Mouse (Mus musculus): ENCODE data around the gene Ivns1abp. TPM values are rescaled to one million over a fixed set of nuclear protein-coding genes. Genes with fewer than 3 reads are reported as not detected.
"Not testable (repeated sequence)": the region's sequence is repeated elsewhere in the genome, so short reads cannot be mapped to it uniquely, and the experiment has no call there.

Gene Ivns1abp
- total RNA-seq, 2 experiments from 2014 or later, result 88.5 to 88.7 TPM

- no peak for DNase-seq (ENCODE audit: low spot score in 2 of 2)
These were observed 2.8 kb upstream of the Ivns1abp start for GRCm38 (mm10) chr1:151341321-151342044.

GRCm38 (mm10) chr1:151342311-151342710 lies 2.0 kb upstream of the Ivns1abp start:
- DNase-seq (ENCODE audit: low spot score in 2 of 2), result no peak

- DNase-seq (ENCODE audit: low spot score in 2 of 2), result peak in 1 of 2 experiments; percentile 27
These were observed 1.3 kb upstream of the Ivns1abp start for GRCm38 (mm10) chr1:151342968-151343367.

- DNase-seq (ENCODE audit: low spot score in 2 of 2), result no peak
These were observed 550 bp upstream of the Ivns1abp start for GRCm38 (mm10) chr1:151343571-151344282.

- DNase-seq (ENCODE audit: low spot score in 2 of 2), result peak; percentile 94 to 97
These were observed 1.0 kb downstream of the Ivns1abp start for GRCm38 (mm10) chr1:151345109-151345862.

DNA sequence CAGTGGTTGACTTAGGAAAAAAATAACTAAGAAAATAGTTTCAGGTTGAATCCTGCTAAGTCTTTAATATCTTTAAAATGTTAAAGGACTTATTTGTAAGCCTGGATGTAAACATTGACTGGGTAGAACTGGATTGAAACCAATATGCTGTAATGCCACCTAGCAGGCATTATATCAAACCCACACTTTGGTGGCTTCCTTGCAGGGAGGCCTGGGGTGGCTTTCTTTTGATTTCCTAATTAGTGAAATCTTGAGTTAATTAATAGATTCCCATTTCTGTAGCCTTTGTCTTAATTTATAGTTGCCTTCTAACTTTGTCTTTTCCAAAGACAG lies 1.6 kb downstream of the Ivns1abp start:
- no peak for DNase-seq (ENCODE audit: low spot score in 2 of 2)

DNA sequence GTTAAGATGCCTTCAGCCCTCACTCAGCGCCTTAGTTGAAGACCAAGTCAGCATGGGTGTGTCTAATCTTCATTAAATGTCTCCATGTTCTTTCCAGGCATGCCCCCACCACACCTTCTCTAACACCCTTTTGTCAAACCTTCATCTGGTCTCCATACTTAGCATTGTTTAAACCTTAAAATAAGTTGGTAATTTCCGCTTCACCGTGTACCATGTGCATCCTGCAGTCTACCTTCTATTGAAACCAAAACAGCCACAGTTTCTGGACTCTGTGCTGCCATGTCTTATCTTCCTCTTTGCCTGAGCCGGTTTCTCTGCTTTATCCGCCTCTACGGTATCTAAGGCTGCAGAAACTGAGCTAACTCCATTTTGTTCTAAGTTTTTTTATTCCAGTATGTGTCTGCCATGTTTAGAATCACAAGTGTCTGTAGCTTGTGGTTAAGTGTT lies 2.4 kb downstream of the Ivns1abp start:
- DNase-seq (ENCODE audit: low spot score in 2 of 2), result no peak

- DNase-seq (ENCODE audit: low spot score in 2 of 2), result not testable (repeated sequence)
These were observed 4.0 kb downstream of the Ivns1abp start for GRCm38 (mm10) chr1:151348293-151348692.

DNA sequence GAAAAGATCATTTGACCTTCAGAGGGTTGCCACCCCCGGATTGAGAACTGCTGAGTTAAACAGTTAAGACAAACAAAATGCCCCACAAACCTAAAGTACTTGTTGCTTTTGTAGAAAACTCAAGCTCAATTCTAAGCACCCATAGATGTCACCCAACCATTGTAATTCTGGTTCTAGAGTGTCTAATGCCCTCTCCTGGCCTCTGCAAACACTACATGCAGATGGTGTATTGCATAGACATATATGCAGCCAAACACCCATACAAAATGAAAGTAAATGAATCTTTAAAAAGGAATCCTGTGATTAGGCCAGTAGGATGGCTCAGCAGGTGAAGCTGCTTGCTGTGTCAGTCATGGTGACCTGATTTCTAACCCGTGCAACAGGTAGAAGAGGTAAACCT lies 8.6 kb downstream of the Ivns1abp start:
- DNase-seq (ENCODE audit: low spot score in 2 of 2), result no peak

GRCm38 (mm10) chr1:151355994-151356393 lies 11.7 kb downstream of the Ivns1abp start:
- DNase-seq (ENCODE audit: low spot score in 2 of 2), result no peak

GRCm38 (mm10) chr1:151359374-151359773 lies 15.1 kb downstream of the Ivns1abp start:
- DNase-seq (ENCODE audit: low spot score in 2 of 2), result no peak

DNA sequence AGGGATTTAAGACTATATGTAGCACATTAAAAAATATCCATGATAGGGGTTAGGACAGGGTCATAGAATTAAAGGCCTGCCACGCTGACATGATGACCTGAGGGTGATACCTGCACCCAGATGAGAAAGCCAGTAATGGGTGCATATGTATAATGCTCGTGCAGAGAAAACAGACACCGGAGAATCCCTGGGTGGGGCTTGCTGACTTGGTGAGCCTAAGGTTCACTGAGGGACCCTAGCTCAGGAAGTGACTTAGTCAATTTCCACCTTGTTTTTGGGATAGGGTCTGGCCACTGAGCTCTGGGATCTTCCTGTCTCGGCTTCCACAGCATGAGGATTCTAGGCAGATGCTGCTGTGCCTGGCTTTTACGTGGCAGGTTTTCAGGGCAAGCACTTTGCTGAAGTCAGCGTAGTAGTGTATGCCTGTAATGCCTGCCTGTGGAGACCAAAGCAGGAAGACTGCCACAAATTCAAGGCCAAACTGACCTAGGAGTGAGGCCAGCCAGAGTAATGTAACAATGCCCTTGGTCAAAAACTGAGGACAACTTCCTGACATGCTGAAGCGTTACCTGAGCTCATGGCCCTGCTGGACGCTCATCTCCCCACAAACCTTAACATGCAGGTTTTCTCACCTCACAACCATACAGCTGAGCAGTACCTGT lies 22.8 kb downstream of the Ivns1abp start:
- DNase-seq (ENCODE audit: low spot score in 2 of 2), result no peak

- DNase-seq (ENCODE audit: low spot score in 2 of 2), result no peak
These were observed 23.5 kb downstream of the Ivns1abp start for GRCm38 (mm10) chr1:151367721-151368324.

DNA sequence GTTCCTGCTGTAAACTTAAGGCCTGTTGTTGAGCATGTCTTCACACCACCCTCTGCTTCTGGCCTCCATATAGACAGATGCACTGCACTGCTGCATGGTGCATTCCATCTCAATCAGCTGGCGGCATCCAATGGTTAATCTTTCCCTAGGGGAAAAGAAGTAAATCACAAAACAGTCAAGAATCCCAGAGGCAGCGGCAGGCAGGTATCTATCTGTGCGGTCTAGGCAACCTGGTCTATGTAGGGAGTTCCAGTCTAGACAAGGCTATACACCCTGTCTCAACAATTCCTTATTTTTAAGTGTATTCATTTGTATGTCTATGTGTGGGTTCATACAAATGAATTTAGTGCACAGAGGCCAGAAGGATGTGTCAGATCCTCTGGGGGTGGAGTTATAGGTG lies 24.2 kb downstream of the Ivns1abp start:
- no peak for DNase-seq (ENCODE audit: low spot score in 2 of 2)

- no peak for DNase-seq (ENCODE audit: low spot score in 2 of 2)
These were observed 26.3 kb downstream of the Ivns1abp start for GRCm38 (mm10) chr1:151370573-151370972.

- DNase-seq (ENCODE audit: low spot score in 2 of 2), result no peak
These were observed 27.3 kb downstream of the Ivns1abp start for GRCm38 (mm10) chr1:151371543-151371942.

DNA sequence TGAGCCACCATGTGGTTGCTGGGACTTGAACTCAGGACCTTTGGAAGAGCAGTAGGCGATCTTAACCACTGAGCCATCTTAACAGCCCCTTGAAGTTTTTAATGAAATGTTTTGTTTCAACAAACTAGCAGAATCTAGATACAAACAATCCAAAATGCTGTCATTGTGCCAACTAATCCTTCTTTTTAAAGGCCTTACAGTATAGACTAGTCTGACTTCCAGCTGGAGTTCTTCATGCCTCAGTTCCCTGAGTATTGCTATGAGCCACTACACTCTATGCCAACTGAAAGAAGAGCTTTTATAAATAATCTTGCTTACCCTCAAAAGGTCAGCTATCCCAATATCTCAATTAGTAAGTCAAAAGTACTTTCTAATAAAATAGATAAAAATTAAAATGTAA lies 28.5 kb downstream of the Ivns1abp start:
- DNase-seq (ENCODE audit: low spot score in 2 of 2), result no peak

- no peak for DNase-seq (ENCODE audit: low spot score in 2 of 2)
These were observed 33.1 kb downstream of the Ivns1abp start for GRCm38 (mm10) chr1:151377353-151377752.

- DNase-seq (ENCODE audit: low spot score in 2 of 2), result no peak
These were observed 45.8 kb downstream of the Ivns1abp start for GRCm38 (mm10) chr1:151390029-151390428.

DNA sequence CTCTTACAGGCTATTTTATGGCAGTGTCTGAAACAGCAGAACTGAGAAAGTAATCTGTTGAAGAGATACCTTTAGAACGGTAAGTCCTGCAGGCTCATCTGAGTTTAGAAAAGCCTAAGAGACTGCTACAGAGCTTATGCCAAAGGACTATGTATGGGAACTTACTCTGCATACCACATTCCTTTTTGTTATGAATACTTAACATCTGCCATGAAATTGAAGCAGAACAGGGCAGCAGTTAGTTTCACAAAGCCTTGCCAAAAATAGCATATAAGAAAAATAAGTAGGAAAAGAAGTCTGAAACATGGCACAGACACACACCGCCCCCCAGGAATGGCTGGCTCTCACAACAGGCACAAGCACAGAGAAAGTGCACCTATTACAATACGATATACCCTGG lies 65.5 kb downstream of the Ivns1abp start:
- no peak for DNase-seq (ENCODE audit: low spot score in 2 of 2)

Measured in layer of hippocampus, adult 18-20 months (tissue).